Mouse (Mus musculus) intestine, embryonic 14.5 days (tissue): ENCODE measurements at regions not wholly inside any gene's neighbourhood (a gene's known extent, or its start where the extent isn't known, plus 50 kb on each side); places are given as distances from the start of the nearest gene placed in this dataset.

Experiments
- ATAC-seq: fragments of 200-750 bp; cut with Nextera tagmentation; replicated peaks from 2 replicates; pipeline ENCODE4 v1.8.0; 2017; ENCODE audit warnings: low read depth, moderate number of reproducible peaks, moderate TSS enrichment, moderate library complexity; ENCODE audit not compliant: low FRiP score, low TSS enrichment
- DNase-seq: peaks from one replicate; pipeline ENCODE4 v3.0.0-alpha.2; 2018; ENCODE audit warnings: low spot score
- H3K27ac ChIP-seq: fragments of 300-500 bp; sonication (generic); 2 replicates; pipeline ENCODE4 v1.5.1; 2014; ENCODE audit warnings: low read depth, mild to moderate bottlenecking, control low read depth
- H3K27me3 ChIP-seq: fragments of 300-500 bp; sonication (generic); replicated peaks from 2 replicates; pipeline ENCODE4 v1.6.1; 2014; ENCODE audit warnings: low read length, control low read depth; ENCODE audit not compliant: control insufficient read depth, insufficient read depth
- H3K36me3 ChIP-seq: fragments of 300-500 bp; sonication (generic); 2 replicates; pipeline ENCODE4 v1.6.1; 2014; ENCODE audit warnings: low read length, control low read depth; ENCODE audit not compliant: control insufficient read depth, insufficient read depth
- H3K4me1 ChIP-seq: fragments of 300-500 bp; sonication (generic); replicated peaks from 2 replicates; pipeline ENCODE4 v1.6.1; 2014; ENCODE audit warnings: low read length, control low read depth, mixed read lengths; ENCODE audit not compliant: control insufficient read depth, insufficient read depth
- H3K4me2 ChIP-seq: fragments of 300-500 bp; sonication (generic); 2 replicates; pipeline ENCODE4 v1.6.1; 2014; ENCODE audit warnings: low read length
- H3K4me3 ChIP-seq: fragments of 300-500 bp; sonication (generic); 2 replicates; pipeline ENCODE4 v1.5.1; 2014; ENCODE audit warnings: low read depth, low read length, control low read depth, mixed read lengths
- H3K9ac ChIP-seq: fragments of 300-500 bp; sonication (generic); 2 replicates; pipeline ENCODE4 v1.6.1; 2014; ENCODE audit warnings: mild to moderate bottlenecking, low read length
- H3K9me3 ChIP-seq: fragments of 300-500 bp; sonication (generic); 2 replicates; pipeline ENCODE4 v1.6.1; 2016; ENCODE audit warnings: low read length, control low read depth; ENCODE audit not compliant: control insufficient read depth
- WGBS: fragments of 180-500 bp; shearing (Covaris S2); extraction: QIAGEN DNeasy Blood & Tissue Kit; methylation state at CpG from one replicate; pipeline ENCODE4 v1.1.7; 2014; 5-methylcytosine and 5-hydroxymethylcytosine counted together

- Histone ChIP-seq H3K27ac (no peak overlapping the region), H3K9ac (no peak overlapping the region), H3K4me2 (no peak overlapping the region), H3K27me3 (no peaks in the 10 kb centered on the region), H3K4me1 (no peaks in the 10 kb centered on the region), H3K36me3 (no peaks in the 10 kb centered on the region), H3K4me3 (no peak overlapping the region), H3K9me3 (no peaks in the 10 kb centered on the region)
- WGBS, result 97% methylated on average over 7 of the region's 7 CpGs
- ATAC-seq (no peak), DNase-seq (no peak)
Observed at GRCm38 (mm10) chr6:140984249-140984648, 255.2 kb downstream of the Gm11077 start.

GRCm38 (mm10) chr6:140993643-140994580 lies 255.2 kb upstream of the Pde3a start:
- no peak for ATAC-seq
- Histone ChIP-seq H3K4me3 (no peak overlapping the region), H3K36me3 (no peaks in the 10 kb centered on the region), H3K4me2 (no peak overlapping the region), H3K9ac (no peak overlapping the region), H3K27ac (no peak overlapping the region), H3K27me3 (no peaks in the 10 kb centered on the region), H3K4me1 (no peaks in the 10 kb centered on the region), H3K9me3 (peaks cover 6% of the 10 kb centered on the region; the same call in 1 of the 2 replicates)
- 80% methylated on average over 13 of the region's 13 CpGs for WGBS
- DNase-seq, result no peak

GRCm38 (mm10) chr6:140995340-140996135 lies 253.5 kb upstream of the Pde3a start:
- Histone ChIP-seq H3K9me3 (peaks cover 6% of the 10 kb centered on the region; the same call in 1 of the 2 replicates), H3K4me2 (no peak overlapping the region), H3K9ac (no peak overlapping the region), H3K4me3 (no peak overlapping the region), H3K27me3 (no peaks in the 10 kb centered on the region), H3K4me1 (no peaks in the 10 kb centered on the region), H3K36me3 (no peaks in the 10 kb centered on the region), H3K27ac (peak overlapping the region; percentile 48; the same call in 1 of the 2 replicates)
- 63% methylated on average over 14 of the region's 14 CpGs for WGBS
- DNase-seq, result peak; percentile 63
- peak; percentile 79 for ATAC-seq

GRCm38 (mm10) chr6:140998069-140998468 lies 251.0 kb upstream of the Pde3a start:
- no peaks in the 10 kb centered on the region for H3K4me1 ChIP-seq
- ATAC-seq, result no peak
- no peak overlapping the region for H3K4me3 ChIP-seq
- no peak overlapping the region for H3K9ac ChIP-seq
- H3K36me3 ChIP-seq, result no peaks in the 10 kb centered on the region
- no peak overlapping the region for H3K27ac ChIP-seq
- H3K4me2 ChIP-seq, result no peak overlapping the region
- no peaks in the 10 kb centered on the region for H3K9me3 ChIP-seq
- 81% methylated on average over 7 of the region's 7 CpGs for WGBS
- H3K27me3 ChIP-seq, result no peaks in the 10 kb centered on the region
- DNase-seq, result no peak

GRCm38 (mm10) chr6:141000552-141000951 lies 248.5 kb upstream of the Pde3a start:
- DNase-seq (no peak), ATAC-seq (no peak)
- no peaks in the 10 kb centered on the region for H3K9me3 ChIP-seq
- H3K36me3 ChIP-seq, result no peaks in the 10 kb centered on the region
- no peak overlapping the region for H3K4me3 ChIP-seq
- no peaks in the 10 kb centered on the region for H3K27me3 ChIP-seq
- H3K4me1 ChIP-seq, result no peaks in the 10 kb centered on the region
- WGBS, result 16% methylated on average over 2 of the region's 2 CpGs
- no peak overlapping the region for H3K27ac ChIP-seq
- no peak overlapping the region for H3K4me2 ChIP-seq
- H3K9ac ChIP-seq, result no peak overlapping the region

- Histone ChIP-seq H3K9ac (no peak overlapping the region), H3K4me3 (no peak overlapping the region), H3K4me1 (no peaks in the 10 kb centered on the region), H3K4me2 (no peak overlapping the region), H3K36me3 (no peaks in the 10 kb centered on the region), H3K27me3 (no peaks in the 10 kb centered on the region), H3K27ac (no peak overlapping the region), H3K9me3 (no peaks in the 10 kb centered on the region)
- 56% methylated on average over 3 of the region's 3 CpGs for WGBS
- no peak for DNase-seq
- ATAC-seq, result no peak
Observed at GRCm38 (mm10) chr6:141001306-141001705, 247.8 kb upstream of the Pde3a start.

- DNase-seq (no peak), ATAC-seq (peak; percentile 92)
- no peaks in the 10 kb centered on the region for H3K9me3 ChIP-seq
- no peak overlapping the region for H3K4me2 ChIP-seq
- WGBS, result 54% methylated on average over 11 of the region's 11 CpGs
- no peaks in the 10 kb centered on the region for H3K4me1 ChIP-seq
- no peaks in the 10 kb centered on the region for H3K36me3 ChIP-seq
- peak overlapping the region; percentile 16; the same call in 1 of the 2 replicates for H3K27ac ChIP-seq
- no peak overlapping the region for H3K4me3 ChIP-seq
- H3K9ac ChIP-seq, result no peak overlapping the region
- no peaks in the 10 kb centered on the region for H3K27me3 ChIP-seq
Observed at GRCm38 (mm10) chr6:141015055-141015681, 233.9 kb upstream of the Pde3a start.

- no peak for DNase-seq
- no peaks in the 10 kb centered on the region for H3K27me3 ChIP-seq
- H3K4me3 ChIP-seq, result no peak overlapping the region
- H3K27ac ChIP-seq, result no peak overlapping the region
- no peaks in the 10 kb centered on the region for H3K36me3 ChIP-seq
- peaks cover 8% of the 10 kb centered on the region; the same call in 1 of the 2 replicates for H3K4me1 ChIP-seq
- H3K4me2 ChIP-seq, result no peak overlapping the region
- H3K9ac ChIP-seq, result no peak overlapping the region
- ATAC-seq, result no peak
- 61% methylated on average over 4 of the region's 4 CpGs for WGBS
- H3K9me3 ChIP-seq, result no peaks in the 10 kb centered on the region
Observed at GRCm38 (mm10) chr6:141023501-141023900, 225.6 kb upstream of the Pde3a start.
